ENCODE assay signal across 17 mouse cellular contexts in genomic region chr5:129219178-129219760, GRCm38 (mm10).
A peak's percentile ranks its signal among the peaks of the same experiment; 100 is the strongest.
DNase-seq lines count a peak whose midpoint lies in the region; ATAC-seq and TF ChIP-seq lines count a peak whose summit lies in the region.
"Had no signal": no experiment of that assay in that cellular context is flagged by ENCODE, and none has a peak within 500 bp of the region (broad histone marks: within the 10 kb centered on the region; RNA-seq: fewer than 3 reads in every experiment).

No protein-coding gene starts in this region.

- no peak for TF ChIP-seq EP300 in stomach, postnatal 0 days (optimal IDR thresholded peaks at IDR 0.05)

- peak; percentile 39 for DNase-seq in embryo, embryonic 10 days (ENCODE audit: low spot score)
- DNase-seq in embryo, embryonic 11 days = no peak
- peak; percentile 23 for DNase-seq in retina, embryonic 14.5 days (ENCODE audit: low spot score)
- DNase-seq in retina, postnatal 1 day = no peak
- no peak for DNase-seq in stomach, postnatal 0 days (ENCODE audit: low spot score)
- DNase-seq: adrenal gland, postnatal 36 days; thymus, postnatal 36 days had no signal

- H3K27me3 ChIP-seq in intestine, postnatal 0 days (replicated peaks; ENCODE audit: control insufficient read depth, insufficient read depth, low read length) = no peaks in the 10 kb centered on the region
- H3K27me3 ChIP-seq in intestine, embryonic 15.5 days (replicated peaks) = no peaks in the 10 kb centered on the region
- H3K27me3 ChIP-seq in stomach, postnatal 0 days (ENCODE audit: control insufficient read depth, insufficient read depth, low read length) = no peaks in the 10 kb centered on the region
- no peaks in the 10 kb centered on the region for H3K27me3 ChIP-seq in forebrain, embryonic 16.5 days (replicated peaks; ENCODE audit: control insufficient read depth, insufficient read depth, low read length)
- H3K27me3 ChIP-seq: hindbrain, embryonic 15.5 days; neural tube, embryonic 15.5 days; stomach, embryonic 15.5 days had no signal

- no peak overlapping the region for H3K4me2 ChIP-seq in intestine, postnatal 0 days (replicated peaks; ENCODE audit: low read depth)
- H3K4me2 ChIP-seq in intestine, embryonic 15.5 days (replicated peaks) = no peak overlapping the region
- H3K4me2 ChIP-seq in stomach, postnatal 0 days (replicated peaks; ENCODE audit: low read depth) = no peak overlapping the region
- H3K4me2 ChIP-seq in forebrain, embryonic 16.5 days (ENCODE audit: low read length) = no peak overlapping the region
- H3K4me2 ChIP-seq: embryonic facial prominence, embryonic 13.5 days; heart, embryonic 15.5 days; hindbrain, embryonic 15.5 days; neural tube, embryonic 15.5 days; stomach, embryonic 15.5 days had no signal

- no peak overlapping the region for H3K27ac ChIP-seq in intestine, postnatal 0 days (ENCODE audit: low read depth, low read length)
- H3K27ac ChIP-seq in intestine, embryonic 15.5 days = no peak overlapping the region
- H3K27ac ChIP-seq in stomach, postnatal 0 days (replicated peaks) = no peak overlapping the region
- H3K27ac ChIP-seq in forebrain, embryonic 16.5 days (ENCODE audit: low read length) = no peak overlapping the region
- H3K27ac ChIP-seq: embryonic facial prominence, embryonic 13.5 days; heart, embryonic 15.5 days; hindbrain, embryonic 15.5 days; neural tube, embryonic 15.5 days; stomach, embryonic 15.5 days had no signal

- no peaks in the 10 kb centered on the region for H3K4me1 ChIP-seq in intestine, postnatal 0 days (replicated peaks; ENCODE audit: control insufficient read depth, insufficient read depth, low read length)
- H3K4me1 ChIP-seq in intestine, embryonic 15.5 days (replicated peaks) = peaks cover 13% of the 10 kb centered on the region; the same call in 1 of the 2 replicates
- no peaks in the 10 kb centered on the region for H3K4me1 ChIP-seq in stomach, postnatal 0 days (replicated peaks; ENCODE audit: control insufficient read depth, insufficient read depth)
- H3K4me1 ChIP-seq in forebrain, embryonic 16.5 days (replicated peaks; ENCODE audit: control insufficient read depth, insufficient read depth, low read length) = peaks cover 16% of the 10 kb centered on the region
- H3K4me1 ChIP-seq: heart, embryonic 15.5 days had no signal

- 86% methylated on average over 5 of the region's 5 CpGs for WGBS in intestine, postnatal 0 days
- WGBS in intestine, embryonic 15.5 days = 88% methylated on average over 5 of the region's 5 CpGs
- 86% methylated on average over 5 of the region's 5 CpGs for WGBS in stomach, postnatal 0 days
- WGBS in forebrain, embryonic 16.5 days = 81% methylated on average over 5 of the region's 5 CpGs

- peak; percentile 22; the same call in 1 of the 2 replicates for TF ChIP-seq CTCF in intestine, postnatal 0 days (IDR thresholded peaks at IDR 0.05; ENCODE audit: low read depth)
- TF ChIP-seq CTCF in stomach, postnatal 0 days (IDR thresholded peaks at IDR 0.05; ENCODE audit: low read depth) = peak; percentile 34

- no peak for ATAC-seq in intestine, postnatal 0 days
- no peak for ATAC-seq in intestine, embryonic 15.5 days
- ATAC-seq in stomach, postnatal 0 days (ENCODE audit: low FRiP score, low TSS enrichment) = no peak
- ATAC-seq in forebrain, embryonic 16.5 days = no peak

- no peaks in the 10 kb centered on the region for H3K36me3 ChIP-seq in intestine, postnatal 0 days (ENCODE audit: control insufficient read depth, insufficient read depth)
- no peaks in the 10 kb centered on the region for H3K36me3 ChIP-seq in intestine, embryonic 15.5 days
- no peaks in the 10 kb centered on the region for H3K36me3 ChIP-seq in stomach, postnatal 0 days (ENCODE audit: control insufficient read depth, insufficient read depth, low read length)
- H3K36me3 ChIP-seq in forebrain, embryonic 16.5 days (ENCODE audit: control insufficient read depth, insufficient read depth) = no peaks in the 10 kb centered on the region
- H3K36me3 ChIP-seq: embryonic facial prominence, embryonic 13.5 days; G1E; heart, embryonic 15.5 days; hindbrain, embryonic 15.5 days; midbrain, embryonic 10.5 days; neural tube, embryonic 15.5 days; stomach, embryonic 15.5 days had no signal

- H3K9ac ChIP-seq in intestine, postnatal 0 days (ENCODE audit: low read depth, low read length) = no peak overlapping the region
- H3K9ac ChIP-seq in intestine, embryonic 15.5 days = no peak overlapping the region
- H3K9ac ChIP-seq in stomach, postnatal 0 days (ENCODE audit: low read length) = no peak overlapping the region
- H3K9ac ChIP-seq in forebrain, embryonic 16.5 days (replicated peaks; ENCODE audit: low read depth, low read length) = no peak overlapping the region
- H3K9ac ChIP-seq: embryonic facial prominence, embryonic 13.5 days; heart, embryonic 15.5 days; hindbrain, embryonic 15.5 days; neural tube, embryonic 15.5 days; stomach, embryonic 15.5 days had no signal

- H3K4me3 ChIP-seq in intestine, postnatal 0 days (ENCODE audit: low read depth, low read length) = no peak overlapping the region
- no peak overlapping the region for H3K4me3 ChIP-seq in intestine, embryonic 15.5 days (replicated peaks)
- no peak overlapping the region for H3K4me3 ChIP-seq in stomach, postnatal 0 days (ENCODE audit: low read depth, low read length)
- no peak overlapping the region for H3K4me3 ChIP-seq in forebrain, embryonic 16.5 days (replicated peaks; ENCODE audit: low read length)
- H3K4me3 ChIP-seq: embryonic facial prominence, embryonic 13.5 days; heart, embryonic 15.5 days; hindbrain, embryonic 15.5 days; neural tube, embryonic 15.5 days; stomach, embryonic 15.5 days had no signal

- H3K9me3 ChIP-seq in intestine, postnatal 0 days (ENCODE audit: control insufficient read depth) = no peaks in the 10 kb centered on the region
- H3K9me3 ChIP-seq in intestine, embryonic 15.5 days = no peaks in the 10 kb centered on the region
- H3K9me3 ChIP-seq in stomach, postnatal 0 days (ENCODE audit: control insufficient read depth, low read length) = no peaks in the 10 kb centered on the region
- no peaks in the 10 kb centered on the region for H3K9me3 ChIP-seq in forebrain, embryonic 16.5 days (ENCODE audit: control insufficient read depth, low read length)
- H3K9me3 ChIP-seq: embryonic facial prominence, embryonic 13.5 days; heart, embryonic 15.5 days; hindbrain, embryonic 15.5 days; neural tube, embryonic 15.5 days; stomach, embryonic 15.5 days had no signal

Comparison
In these comparisons a context has a peak if more than half of its experiments do, and no peak if none do; other contexts are left out.
1. DNase-seq: peak in embryo, embryonic 10 days (single experiment) and retina, embryonic 14.5 days (single experiment); none in embryo, embryonic 11 days (single experiment), retina, postnatal 1 day (single experiment) and stomach, postnatal 0 days (single experiment).